Mouse (Mus musculus) heart, embryonic 16.5 days (tissue): ENCODE data around the gene Adh7. TPM values are rescaled to one million over a fixed set of nuclear protein-coding genes. Genes with fewer than 3 reads are reported as not detected.

ENCODE experiments used
- ATAC-seq: fragments of 200-750 bp; cut with Nextera tagmentation; replicated peaks from 2 replicates; pipeline ENCODE4 v1.8.0; 2017; ENCODE audit warnings: moderate number of reproducible peaks; ENCODE audit not compliant: insufficient read depth, low FRiP score; ENCODE audit errors: extremely low read depth
- H3K27ac ChIP-seq: fragments of 300-500 bp; sonication (generic); 2 replicates; pipeline ENCODE4 v1.5.1; 2014; ENCODE audit warnings: mild to moderate bottlenecking, low read length, control low read depth, moderate library complexity
- H3K27me3 ChIP-seq: fragments of 300-500 bp; sonication (generic); 2 replicates; pipeline ENCODE4 v1.6.1; 2014; ENCODE audit warnings: low read length, mixed read lengths; ENCODE audit not compliant: control insufficient read depth, insufficient read depth
- H3K36me3 ChIP-seq: fragments of 300-500 bp; sonication (generic); 2 replicates; pipeline ENCODE4 v1.6.1; 2014; ENCODE audit not compliant: control insufficient read depth, insufficient read depth
- H3K4me1 ChIP-seq: fragments of 300-500 bp; sonication (generic); 2 replicates; pipeline ENCODE4 v1.6.1; 2014; ENCODE audit warnings: low read length, mixed read lengths; ENCODE audit not compliant: control insufficient read depth, insufficient read depth
- H3K4me2 ChIP-seq: fragments of 300-500 bp; sonication (generic); 2 replicates; pipeline ENCODE4 v1.6.1; 2014; ENCODE audit warnings: low read depth, mild to moderate bottlenecking, control low read depth, low read length
- H3K4me3 ChIP-seq: fragments of 300-500 bp; sonication (generic); 2 replicates; pipeline ENCODE4 v1.5.1; 2014; ENCODE audit warnings: mild to moderate bottlenecking, control low read depth, low read length
- H3K9ac ChIP-seq: fragments of 300-500 bp; sonication (generic); 2 replicates; pipeline ENCODE4 v1.6.1; 2014; ENCODE audit warnings: low read length, control low read depth
- H3K9me3 ChIP-seq: fragments of 300-500 bp; sonication (generic); replicated peaks from 2 replicates; pipeline ENCODE4 v1.6.1; 2016; ENCODE audit warnings: low read length; ENCODE audit not compliant: control insufficient read depth
- WGBS: fragments of 180-500 bp; shearing (Covaris S2); extraction: QIAGEN DNeasy Blood & Tissue Kit; methylation state at CpG from one replicate; pipeline ENCODE4 v1.1.7; 2014; 5-methylcytosine and 5-hydroxymethylcytosine counted together
- polyA plus RNA-seq: library from polyadenylated mRNA; unstranded; fragments of >200 nt; fragmentation: Nextera tagmentation; extraction: Ambion mirVana; gene quantifications from 2 replicates; pipeline ENCODE4 v1.2.1, GENCODE M21; 2015

Gene Adh7
- polyA plus RNA-seq, 1 experiment from 2014 or later = 0.30 TPM

DNA sequence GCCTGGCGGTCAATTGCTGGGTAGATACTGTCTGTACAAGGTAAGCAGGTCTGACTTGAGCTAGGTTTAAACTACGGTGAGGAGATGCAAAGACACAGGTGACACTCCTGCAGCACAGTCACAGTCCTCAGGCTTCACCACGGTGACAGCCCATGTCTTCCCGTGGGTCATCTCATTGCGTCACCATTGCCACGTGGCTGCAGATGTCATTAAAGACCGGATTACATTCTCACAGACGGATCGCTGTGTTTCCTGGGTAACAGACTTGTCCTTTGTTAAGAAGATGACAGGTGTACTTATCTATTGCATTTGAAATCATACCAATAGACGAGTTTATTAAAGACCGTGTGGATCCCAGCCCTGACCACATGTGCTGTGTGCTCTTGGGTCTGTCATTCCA lies 3.6 kb downstream of the Adh7 start:
- Histone ChIP-seq H3K4me1 (no peaks in the 10 kb centered on the region), H3K9me3 (no peaks in the 10 kb centered on the region), H3K36me3 (no peaks in the 10 kb centered on the region), H3K27me3 (no peaks in the 10 kb centered on the region), H3K27ac (no peak overlapping the region), H3K4me2 (no peak overlapping the region), H3K9ac (no peak overlapping the region), H3K4me3 (no peak overlapping the region)
- 85% methylated on average over 11 of the region's 11 CpGs for WGBS
- no peak for ATAC-seq

DNA sequence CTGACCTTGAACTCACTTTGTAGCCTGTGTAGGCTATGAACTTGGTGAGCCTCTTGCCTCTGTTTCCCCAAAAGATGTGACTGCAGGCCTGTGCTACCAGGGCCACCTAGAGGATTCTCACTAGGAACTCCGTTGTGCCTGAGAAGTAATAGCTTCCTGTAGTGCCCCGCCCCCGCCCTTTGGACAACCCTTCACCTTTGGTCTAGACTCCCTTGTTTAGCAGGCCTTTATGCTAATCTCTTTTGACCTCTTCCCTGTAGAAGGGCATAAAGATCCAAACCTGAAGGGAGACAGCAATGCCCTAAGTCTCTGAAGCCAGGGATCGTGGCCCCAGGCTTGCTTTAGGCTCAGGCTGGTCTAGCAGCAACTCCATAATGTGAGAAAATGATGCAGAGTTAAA lies 5.0 kb downstream of the Adh7 start:
- Histone ChIP-seq H3K4me3 (no peak overlapping the region), H3K36me3 (no peaks in the 10 kb centered on the region), H3K4me2 (no peak overlapping the region), H3K4me1 (no peaks in the 10 kb centered on the region), H3K9me3 (no peaks in the 10 kb centered on the region), H3K27ac (no peak overlapping the region), H3K27me3 (no peaks in the 10 kb centered on the region), H3K9ac (no peak overlapping the region)
- ATAC-seq = no peak
- 62% methylated on average over 4 of the region's 4 CpGs for WGBS

DNA sequence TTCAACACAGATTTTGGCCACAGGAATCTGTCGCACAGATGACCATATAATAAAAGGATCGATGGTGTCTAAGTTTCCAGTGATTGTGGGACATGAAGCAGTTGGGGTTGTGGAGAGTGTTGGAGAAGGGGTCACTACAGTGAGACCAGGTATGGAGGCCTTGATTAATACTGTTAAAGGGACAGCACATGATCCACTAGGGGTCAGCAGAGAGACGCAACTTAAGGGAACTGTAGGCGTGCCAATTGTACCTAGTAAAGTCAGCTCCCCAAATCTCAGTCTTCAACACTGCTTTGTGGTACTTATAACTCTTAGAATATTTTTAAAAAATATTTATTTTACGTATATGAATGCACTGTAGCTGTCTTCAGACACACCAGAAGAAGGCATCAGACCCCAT lies 5.4 kb downstream of the Adh7 start:
- Histone ChIP-seq H3K27ac (no peak overlapping the region), H3K4me1 (no peaks in the 10 kb centered on the region), H3K4me3 (no peak overlapping the region), H3K27me3 (no peaks in the 10 kb centered on the region), H3K9me3 (no peaks in the 10 kb centered on the region), H3K4me2 (no peak overlapping the region), H3K9ac (no peak overlapping the region), H3K36me3 (no peaks in the 10 kb centered on the region)
- no peak for ATAC-seq
- 37% methylated on average over 5 of the region's 5 CpGs for WGBS

DNA sequence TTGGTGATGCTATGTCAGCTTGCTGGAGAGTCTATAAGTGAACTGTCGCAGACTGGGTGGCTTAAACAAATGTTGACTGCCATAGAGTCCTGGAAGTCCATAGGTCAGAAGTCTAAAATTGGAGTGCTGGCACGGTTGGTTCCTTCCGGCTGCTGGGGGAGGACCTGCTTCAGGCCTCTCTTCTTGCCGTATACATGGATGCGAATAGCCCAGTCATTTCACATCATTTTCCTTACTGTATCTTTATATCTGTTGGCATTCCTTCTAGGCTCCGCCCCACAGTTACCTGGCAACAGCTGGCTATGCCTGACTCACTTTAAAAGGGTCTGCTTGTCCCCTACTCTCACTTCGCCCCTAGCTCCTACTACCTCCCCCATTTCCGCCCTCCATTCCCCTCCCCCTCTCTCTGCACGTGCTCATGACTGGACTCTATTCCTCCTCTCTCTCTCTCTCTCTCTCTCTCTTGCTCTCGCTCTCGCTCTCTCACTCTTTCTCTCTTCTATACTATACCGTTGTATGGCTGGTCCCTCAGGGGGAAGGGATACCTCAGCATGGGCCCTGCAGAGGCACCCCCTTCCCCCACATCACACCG lies 6.9 kb downstream of the Adh7 start:
- Histone ChIP-seq H3K36me3 (no peaks in the 10 kb centered on the region), H3K4me1 (no peaks in the 10 kb centered on the region), H3K4me2 (no peak overlapping the region), H3K27me3 (no peaks in the 10 kb centered on the region), H3K4me3 (no peak overlapping the region), H3K27ac (no peak overlapping the region), H3K9me3 (no peaks in the 10 kb centered on the region), H3K9ac (no peak overlapping the region)
- WGBS = 83% methylated on average over 13 of the region's 13 CpGs
- no peak for ATAC-seq

DNA sequence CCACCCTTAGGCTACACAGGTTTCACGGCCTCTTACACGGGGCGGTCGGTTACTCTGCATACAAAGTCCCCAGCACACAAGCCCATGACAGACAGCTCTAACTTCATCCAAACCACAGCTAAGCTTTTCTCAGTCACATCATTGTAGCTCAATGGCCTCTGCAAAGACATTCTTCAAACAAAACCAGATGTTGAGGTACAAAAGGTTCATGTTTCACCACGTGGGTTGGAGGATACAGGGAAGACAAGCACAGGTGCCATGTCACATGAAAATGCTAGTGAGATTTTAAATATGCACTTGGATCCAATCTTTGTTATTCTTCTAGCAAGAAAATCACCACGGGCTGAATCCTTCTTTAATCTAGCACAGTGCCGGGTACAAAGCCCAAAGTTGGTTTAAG lies 7.8 kb downstream of the Adh7 start:
- no peaks in the 10 kb centered on the region for H3K9me3 ChIP-seq
- no peak overlapping the region for H3K4me2 ChIP-seq
- no peak overlapping the region for H3K27ac ChIP-seq
- no peak for ATAC-seq
- no peak overlapping the region for H3K9ac ChIP-seq
- no peaks in the 10 kb centered on the region for H3K36me3 ChIP-seq
- 77% methylated on average over 6 of the region's 7 CpGs for WGBS
- no peaks in the 10 kb centered on the region for H3K4me1 ChIP-seq
- no peak overlapping the region for H3K4me3 ChIP-seq
- H3K27me3 ChIP-seq = no peaks in the 10 kb centered on the region

DNA sequence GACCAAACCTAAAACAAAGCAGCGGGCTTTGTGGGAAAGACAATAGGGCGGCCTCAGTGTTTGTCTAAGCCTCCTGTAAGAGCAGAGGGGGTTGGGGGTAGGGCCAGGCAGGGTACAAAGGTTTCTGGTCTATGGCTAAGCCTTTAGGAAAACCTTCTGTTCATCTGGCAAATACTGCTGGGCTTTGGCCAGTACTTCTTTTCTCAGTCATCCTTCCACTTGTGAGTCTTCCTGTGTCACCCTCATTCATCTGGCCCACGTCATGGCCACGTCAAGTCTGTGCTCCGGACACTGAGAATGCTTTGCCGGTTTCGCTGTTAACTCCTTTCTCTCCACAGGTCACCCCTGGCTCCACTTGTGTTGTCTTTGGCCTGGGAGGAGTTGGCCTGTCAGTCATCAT lies 8.3 kb downstream of the Adh7 start:
- WGBS = 42% methylated on average over 7 of the region's 7 CpGs
- ATAC-seq = no peak
- Histone ChIP-seq H3K36me3 (no peaks in the 10 kb centered on the region), H3K4me3 (no peak overlapping the region), H3K4me2 (no peak overlapping the region), H3K27me3 (no peaks in the 10 kb centered on the region), H3K4me1 (no peaks in the 10 kb centered on the region), H3K9ac (no peak overlapping the region), H3K27ac (no peak overlapping the region), H3K9me3 (no peaks in the 10 kb centered on the region)

DNA sequence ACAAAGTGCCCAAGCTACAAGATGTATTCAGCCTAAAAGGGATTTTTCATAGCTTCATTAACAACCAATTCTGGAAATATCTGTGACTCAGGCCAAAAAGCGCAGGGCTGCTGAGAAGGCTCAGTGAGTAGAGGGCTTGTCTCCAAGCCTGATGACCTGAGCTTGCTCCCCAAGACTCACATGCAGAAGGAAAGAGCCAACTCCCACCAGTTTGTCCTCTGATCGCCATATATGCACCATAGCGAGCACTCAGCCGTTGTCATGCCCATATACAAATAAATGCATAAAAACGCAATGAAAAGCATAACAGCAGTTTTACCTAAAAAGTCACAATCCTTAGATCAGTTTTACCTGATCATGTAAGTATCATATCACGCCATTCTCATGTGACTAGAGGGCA lies 8.9 kb downstream of the Adh7 start:
- Histone ChIP-seq H3K4me3 (no peak overlapping the region), H3K9ac (no peak overlapping the region), H3K4me1 (no peaks in the 10 kb centered on the region), H3K36me3 (no peaks in the 10 kb centered on the region), H3K27me3 (no peaks in the 10 kb centered on the region), H3K9me3 (no peaks in the 10 kb centered on the region), H3K4me2 (no peak overlapping the region), H3K27ac (no peak overlapping the region)
- WGBS = 90% methylated on average over 6 of the region's 6 CpGs
- ATAC-seq = no peak

DNA sequence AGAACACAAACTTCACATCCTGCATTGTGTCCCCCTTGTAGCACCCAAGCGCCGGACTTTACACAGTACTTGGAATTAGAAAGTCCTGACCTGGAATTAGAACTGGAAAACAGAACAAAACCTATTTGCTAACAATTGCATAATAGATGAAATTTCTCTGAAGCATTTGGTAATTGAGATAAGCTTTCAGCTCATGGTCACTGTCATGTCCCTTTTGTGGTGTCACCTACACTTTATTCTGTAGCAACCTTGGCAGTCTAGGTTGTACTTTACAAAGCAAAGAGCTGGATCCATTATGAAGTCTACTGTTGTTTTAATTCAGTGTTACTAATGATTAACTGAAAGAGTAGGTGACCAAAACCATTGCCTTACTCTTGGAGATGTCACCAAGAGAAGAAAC lies 9.5 kb downstream of the Adh7 start:
- no peak for ATAC-seq
- no peak overlapping the region for H3K4me2 ChIP-seq
- H3K9me3 ChIP-seq = no peaks in the 10 kb centered on the region
- no peaks in the 10 kb centered on the region for H3K4me1 ChIP-seq
- H3K9ac ChIP-seq = no peak overlapping the region
- H3K36me3 ChIP-seq = no peaks in the 10 kb centered on the region
- 96% methylated on average over 2 of the region's 2 CpGs for WGBS
- no peak overlapping the region for H3K4me3 ChIP-seq
- no peaks in the 10 kb centered on the region for H3K27me3 ChIP-seq
- H3K27ac ChIP-seq = no peak overlapping the region

DNA sequence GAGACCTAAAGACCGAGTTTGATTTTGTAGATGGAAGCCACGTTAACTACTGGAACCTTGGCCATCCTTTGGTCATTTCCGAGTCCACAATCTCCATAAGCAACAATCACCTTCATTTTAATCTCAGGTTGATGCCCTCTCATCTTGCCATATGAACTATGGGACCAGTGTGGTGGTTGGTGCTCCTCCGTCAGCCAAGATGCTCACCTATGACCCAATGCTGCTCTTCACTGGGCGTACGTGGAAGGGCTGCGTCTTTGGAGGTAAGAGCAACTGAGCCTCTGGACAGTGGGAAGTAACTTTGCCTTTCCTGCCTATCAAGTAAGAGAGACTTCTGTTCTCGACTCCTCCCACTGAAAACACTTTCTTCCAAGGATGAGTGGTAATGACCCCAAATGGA lies 10.2 kb downstream of the Adh7 start:
- Histone ChIP-seq H3K36me3 (no peaks in the 10 kb centered on the region), H3K27me3 (no peaks in the 10 kb centered on the region), H3K9me3 (no peaks in the 10 kb centered on the region), H3K9ac (no peak overlapping the region), H3K4me2 (no peak overlapping the region), H3K4me3 (no peak overlapping the region), H3K27ac (no peak overlapping the region), H3K4me1 (no peaks in the 10 kb centered on the region)
- ATAC-seq = no peak
- 89% methylated on average over 8 of the region's 8 CpGs for WGBS

DNA sequence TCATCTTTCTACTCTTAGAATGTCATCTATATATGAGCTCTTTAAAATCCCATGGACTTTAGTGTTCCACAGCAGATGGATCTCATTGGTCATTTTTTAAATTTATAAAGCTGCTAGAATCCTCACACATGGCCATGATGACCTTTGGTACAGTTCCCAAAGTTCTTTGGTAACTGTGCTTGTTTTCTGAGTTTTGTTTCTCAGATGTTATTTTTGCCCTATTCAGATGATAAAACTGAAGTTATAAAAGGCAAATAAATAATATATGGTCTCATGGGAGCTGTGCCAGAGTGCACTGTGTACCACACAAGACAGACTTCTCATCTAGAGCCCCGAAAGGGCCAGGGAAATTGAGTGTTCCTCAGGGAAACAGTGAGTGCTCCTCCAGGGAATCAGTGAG lies 11.9 kb downstream of the Adh7 start:
- H3K27me3 ChIP-seq = no peaks in the 10 kb centered on the region
- H3K4me3 ChIP-seq = no peak overlapping the region
- WGBS = 88% methylated on average over 1 of the region's 1 CpGs
- no peaks in the 10 kb centered on the region for H3K9me3 ChIP-seq
- H3K4me2 ChIP-seq = no peak overlapping the region
- no peaks in the 10 kb centered on the region for H3K4me1 ChIP-seq
- H3K9ac ChIP-seq = no peak overlapping the region
- H3K27ac ChIP-seq = no peak overlapping the region
- H3K36me3 ChIP-seq = no peaks in the 10 kb centered on the region
- ATAC-seq = no peak
